Mouse (Mus musculus) lung, postnatal 0 days (tissue): ENCODE results near the gene Tph1.

Experiments used
- CTCF ChIP-seq: IDR thresholded peaks from 2 replicates; pipeline ENCODE4 v1.5.1; 2016; ENCODE audit warnings: antibody characterized with exemption, mild to moderate bottlenecking
- EP300 ChIP-seq: IDR thresholded peaks from 2 replicates; pipeline ENCODE4 v1.6.1; 2016; ENCODE audit warnings: antibody characterized with exemption, mild to moderate bottlenecking, control low read depth

DNA sequence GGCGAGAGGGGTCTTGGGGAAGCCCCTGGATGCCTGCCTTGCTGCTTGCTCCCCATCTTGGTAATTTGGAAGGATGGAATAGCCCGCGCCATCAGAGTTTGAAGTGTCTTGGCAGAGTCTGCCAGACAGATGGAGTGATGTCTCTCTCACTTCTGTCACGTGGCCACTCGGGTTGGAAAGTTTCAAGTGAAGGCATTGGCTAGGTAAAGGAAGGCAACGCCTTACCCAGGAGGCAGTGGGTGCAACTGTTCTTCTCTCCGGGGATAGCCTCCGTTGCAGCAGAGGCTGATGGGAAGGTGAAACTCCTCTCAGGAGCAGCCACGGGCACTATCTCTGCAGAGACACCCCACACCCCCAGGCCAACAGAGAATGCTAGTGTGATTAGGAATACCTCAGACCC is 48.1 kb upstream of the Tph1 start:
- TF ChIP-seq EP300 (no peak), CTCF (no peak)
